Mouse (Mus musculus) T-helper 17 cell (primary cell): ENCODE results near the gene Mpped1.

Source experiments
- in situ Hi-C, 2 experiments: fragments of 300-600 bp; cut with MboI, MseI; formaldehyde crosslinking; loops; 1 replicate in 1 of 2; 2 replicates in 1 of 2; pipeline ENCODE4 v1.15.1; 2025; ENCODE audit warnings: high pct_unique_total_duplicates in 2 of 2

Mpped1 gene

GRCm38 (mm10) chr15:83883821-83884220, 104.6 kb downstream of the Mpped1 start:
- in situ Hi-C loops = no loop called here

DNA sequence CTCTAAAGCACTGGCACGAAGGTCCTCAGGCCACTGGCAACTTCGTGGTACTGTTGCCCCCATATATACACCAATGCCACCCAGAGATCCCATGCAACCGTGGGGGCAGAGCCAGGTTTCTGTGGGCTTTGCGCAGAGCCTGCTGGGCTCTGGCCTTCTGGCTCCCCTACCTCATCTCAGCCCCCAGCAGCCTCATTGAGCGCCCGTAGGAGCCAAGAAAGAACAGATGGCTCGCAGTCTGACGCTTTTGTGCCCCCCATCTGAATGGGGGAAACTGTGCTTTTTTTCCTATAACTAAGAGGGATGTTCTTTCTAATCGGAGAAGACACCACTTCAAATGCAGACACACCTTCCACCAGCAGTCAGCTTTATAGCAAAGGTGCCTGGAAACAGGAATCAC, 105.0 kb downstream of the Mpped1 start:
- in situ Hi-C loops = no loop called here

GRCm38 (mm10) chr15:83892871-83893270, 113.6 kb downstream of the Mpped1 start:
- in situ Hi-C loops = no loop called here

GRCm38 (mm10) chr15:83894261-83894660, 115.0 kb downstream of the Mpped1 start:
- in situ Hi-C loops = no loop called here

- in situ Hi-C loops = loop anchor here in 1 of 2 experiments (5.0 kb wide), 1 partner anchor 51 kb away; no protein-coding TSS in a partner anchor
These were observed 116.7 kb downstream of the Mpped1 start for GRCm38 (mm10) chr15:83896011-83896410.

DNA sequence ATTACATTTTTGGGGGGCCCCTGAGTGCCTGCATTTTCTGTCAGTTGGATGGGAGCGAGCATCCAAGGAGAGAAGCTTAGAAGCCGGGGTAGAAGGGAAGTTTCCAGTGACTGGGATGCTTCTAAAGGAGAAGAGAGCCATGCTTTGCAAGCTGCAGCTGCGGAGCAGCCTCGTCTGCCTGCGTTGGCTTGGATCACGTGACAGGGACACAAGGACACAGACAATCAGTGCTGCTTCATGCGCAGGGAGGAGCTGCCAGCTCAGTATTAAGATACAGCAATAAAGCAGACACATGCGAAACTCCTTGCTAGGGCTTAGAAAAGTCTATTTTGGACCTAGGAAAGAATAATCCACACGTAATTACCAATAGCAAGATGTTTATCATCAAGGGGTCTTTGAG, 118.0 kb downstream of the Mpped1 start:
- in situ Hi-C loops = loop anchor here in 1 of 2 experiments (5.0 kb wide), 1 partner anchor 50 kb away; no protein-coding TSS in a partner anchor

GRCm38 (mm10) chr15:83906472-83906871, 127.2 kb downstream of the Mpped1 start:
- in situ Hi-C loops = no loop called here
